Mouse (Mus musculus): ENCODE results near the gene Prr12.

Gene Prr12

DNA sequence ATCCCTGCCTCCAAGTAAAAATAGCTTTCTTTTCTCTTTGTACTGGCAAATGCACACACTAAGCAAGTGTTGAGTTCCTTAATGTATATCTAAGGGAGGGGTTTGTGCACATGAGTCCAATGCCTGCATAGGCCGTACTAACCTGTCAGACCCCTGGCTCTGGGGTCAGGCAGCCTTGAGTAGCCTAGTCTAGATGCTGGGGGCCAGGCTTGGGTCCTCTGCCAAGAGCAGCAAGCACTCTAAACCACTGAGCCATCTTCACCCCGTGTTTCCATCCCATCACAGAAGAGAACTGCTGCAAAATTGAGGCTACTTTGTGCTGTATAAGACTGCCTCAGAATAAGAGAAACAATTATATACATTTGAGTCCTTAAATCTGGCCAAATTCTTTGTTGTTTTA is 25.1 kb upstream of the Prr12 start:
- DNase-seq (ENCODE audit: low spot score in 2 of 2): no peak

DNA sequence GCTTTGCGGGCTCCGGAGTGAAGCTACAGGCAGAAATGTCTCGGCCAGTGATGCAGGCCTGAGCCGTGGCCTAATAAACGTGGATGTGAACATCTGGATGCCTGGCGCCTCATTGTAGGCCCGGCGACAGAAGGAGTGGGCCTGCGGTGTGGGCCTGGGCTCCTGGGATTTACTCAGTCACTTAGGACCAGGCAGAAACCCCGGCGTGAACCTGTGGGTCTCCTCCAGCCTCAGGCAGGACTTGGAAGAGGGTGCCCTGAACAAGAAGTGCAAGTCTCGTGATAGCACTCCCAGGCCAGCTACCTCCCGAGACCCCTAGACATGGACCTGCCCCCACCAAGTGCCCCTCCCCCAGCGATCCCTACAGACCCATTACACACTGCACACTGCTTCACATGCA is 24.6 kb upstream of the Prr12 start:
- DNase-seq (ENCODE audit: low spot score in 2 of 2): no peak

DNA sequence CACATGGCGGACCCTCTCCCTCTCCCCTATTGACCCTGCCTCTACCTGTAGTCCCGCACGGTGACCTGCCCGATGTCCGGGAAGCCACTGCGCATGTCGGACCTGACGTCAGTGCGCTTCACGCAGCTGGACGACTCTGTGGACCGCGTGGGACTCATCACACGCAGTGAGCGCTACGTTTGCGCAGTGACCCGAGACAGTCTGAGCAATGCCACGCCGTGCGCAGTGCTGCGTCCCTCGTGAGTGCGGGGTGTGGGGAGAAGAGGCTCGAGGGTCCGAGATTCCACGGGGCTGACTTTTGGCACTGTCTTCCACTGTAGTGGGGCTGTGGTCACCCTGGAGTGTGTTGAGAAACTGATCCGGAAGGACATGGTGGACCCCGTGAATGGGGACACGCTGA is 23.8 kb upstream of the Prr12 start:
- DNase-seq (ENCODE audit: low spot score in 2 of 2): no peak

DNA sequence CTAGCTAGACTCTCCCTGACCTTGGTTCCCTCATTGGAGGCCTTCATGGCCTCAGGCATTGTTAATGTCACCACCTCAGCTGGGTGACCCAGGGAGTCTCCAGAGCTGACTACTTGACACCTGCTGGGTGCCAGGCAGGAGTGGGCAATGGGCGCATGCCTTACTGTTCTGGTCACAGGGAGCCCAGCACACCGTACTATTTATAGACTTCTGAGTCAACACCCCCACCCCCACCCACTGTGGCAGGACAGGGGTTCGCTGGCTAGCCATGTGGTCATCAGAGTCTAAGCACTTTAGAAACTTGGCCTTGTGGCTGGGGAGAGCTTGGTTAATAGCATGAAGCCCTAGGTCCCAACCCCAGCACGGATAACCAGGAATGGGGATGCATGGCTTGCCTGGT is 22.7 kb upstream of the Prr12 start:
- no peak for DNase-seq (ENCODE audit: low spot score in 2 of 2)

DNA sequence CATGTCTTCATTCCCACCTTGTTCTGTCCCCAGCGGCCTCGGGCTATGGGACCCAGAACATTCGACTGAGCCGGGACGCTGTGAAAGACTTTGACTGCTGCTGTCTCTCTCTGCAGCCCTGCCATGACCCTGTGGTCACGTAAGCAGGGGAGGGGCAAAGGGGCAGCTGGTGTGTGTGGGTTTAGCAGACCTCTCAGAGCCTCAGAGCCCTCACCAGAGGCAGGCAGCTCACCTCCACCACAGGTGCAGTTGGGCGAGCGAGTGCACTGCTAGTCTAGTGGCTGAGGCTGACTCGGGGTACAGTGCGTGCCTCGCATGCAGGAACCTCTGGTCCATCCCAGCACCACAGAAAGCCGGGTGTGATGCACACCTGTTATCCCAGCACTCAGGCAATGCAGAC is 21.3 kb upstream of the Prr12 start:
- DNase-seq (ENCODE audit: low spot score in 2 of 2): no peak

DNA sequence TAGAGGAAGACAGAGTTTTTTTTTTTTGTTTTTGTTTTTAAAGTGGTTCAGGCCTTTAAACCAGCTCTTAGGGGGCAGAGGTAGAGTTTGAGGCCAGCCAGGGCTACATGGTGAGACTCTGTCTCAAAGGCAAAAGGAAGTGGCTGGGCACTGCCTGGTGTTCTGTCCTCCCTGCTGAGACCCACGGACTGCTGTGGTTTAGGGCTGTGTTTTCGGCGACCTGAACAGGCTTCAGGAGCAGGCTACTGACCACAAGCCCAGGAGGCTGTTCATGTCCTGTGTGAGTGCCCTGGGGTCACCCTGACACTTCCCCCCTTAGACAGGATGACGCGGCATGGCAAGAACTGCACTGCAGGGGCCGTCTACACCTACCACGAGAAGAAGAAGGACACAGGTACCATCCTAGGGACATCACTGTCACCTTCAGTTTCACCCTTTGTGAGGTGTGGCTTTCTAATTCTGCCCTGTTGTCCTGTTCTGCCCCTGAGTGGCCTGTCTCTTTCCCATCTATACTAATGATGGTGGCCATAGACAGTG is 20.6 kb upstream of the Prr12 start:
- no peak for DNase-seq (ENCODE audit: low spot score in 2 of 2)

DNA sequence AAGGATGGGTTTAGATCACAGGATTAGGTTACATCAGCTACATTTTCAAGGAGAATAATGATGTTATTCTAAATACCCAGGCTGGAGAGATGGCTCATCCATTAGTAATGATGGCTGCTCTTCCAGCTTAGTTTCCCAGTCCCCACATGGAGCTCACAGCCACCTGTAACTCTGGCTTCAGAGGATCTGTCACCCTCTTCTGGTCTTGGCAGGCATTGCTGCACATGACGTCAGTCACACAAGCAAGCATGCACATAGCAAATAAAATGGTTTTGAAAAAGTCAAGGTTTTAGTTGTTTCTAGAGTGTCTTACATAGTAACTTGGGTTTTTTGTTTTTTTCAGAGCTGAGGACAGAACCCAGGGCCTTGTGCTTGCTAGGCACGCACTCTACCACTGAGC is 19.5 kb upstream of the Prr12 start:
- DNase-seq (ENCODE audit: low spot score in 2 of 2): no peak

DNA sequence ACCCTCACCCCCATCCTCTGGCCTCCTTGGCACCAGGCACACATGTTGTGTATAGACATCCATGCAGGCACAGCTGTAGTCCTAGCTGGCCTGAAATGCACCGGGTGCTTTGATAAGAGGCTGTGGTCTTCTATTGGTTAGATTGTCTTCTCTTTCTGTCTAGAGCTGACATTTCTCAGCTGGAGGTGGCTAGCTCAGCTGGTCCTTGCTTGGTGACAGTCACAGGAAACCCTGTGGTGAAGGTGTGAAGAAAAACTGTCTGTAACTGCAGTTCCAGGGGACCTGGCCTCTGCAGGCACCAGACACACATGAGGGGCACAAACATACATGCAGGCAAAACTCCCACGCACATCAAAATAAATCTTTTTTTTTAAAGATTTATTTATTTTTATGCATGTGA is 17.0 kb upstream of the Prr12 start:
- no peak for DNase-seq (ENCODE audit: low spot score in 2 of 2)

DNA sequence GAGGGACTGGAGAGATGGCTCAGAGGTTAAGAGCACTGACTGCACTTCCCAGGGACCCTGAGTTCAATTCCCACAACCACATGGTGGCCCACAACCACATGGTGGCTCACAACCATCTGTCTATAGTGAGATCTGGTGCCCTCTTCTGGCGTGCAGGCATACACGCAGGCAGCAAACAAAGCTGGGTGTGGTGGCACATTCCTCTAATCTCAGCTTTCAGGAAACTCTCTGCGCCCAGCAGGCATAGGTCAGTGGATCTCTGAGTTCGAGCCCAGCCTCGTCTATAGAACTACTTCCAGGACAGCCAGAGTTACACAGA is 15.3 kb upstream of the Prr12 start:
- peak; percentile 41 to 48 for DNase-seq (ENCODE audit: low spot score in 2 of 2)

DNA sequence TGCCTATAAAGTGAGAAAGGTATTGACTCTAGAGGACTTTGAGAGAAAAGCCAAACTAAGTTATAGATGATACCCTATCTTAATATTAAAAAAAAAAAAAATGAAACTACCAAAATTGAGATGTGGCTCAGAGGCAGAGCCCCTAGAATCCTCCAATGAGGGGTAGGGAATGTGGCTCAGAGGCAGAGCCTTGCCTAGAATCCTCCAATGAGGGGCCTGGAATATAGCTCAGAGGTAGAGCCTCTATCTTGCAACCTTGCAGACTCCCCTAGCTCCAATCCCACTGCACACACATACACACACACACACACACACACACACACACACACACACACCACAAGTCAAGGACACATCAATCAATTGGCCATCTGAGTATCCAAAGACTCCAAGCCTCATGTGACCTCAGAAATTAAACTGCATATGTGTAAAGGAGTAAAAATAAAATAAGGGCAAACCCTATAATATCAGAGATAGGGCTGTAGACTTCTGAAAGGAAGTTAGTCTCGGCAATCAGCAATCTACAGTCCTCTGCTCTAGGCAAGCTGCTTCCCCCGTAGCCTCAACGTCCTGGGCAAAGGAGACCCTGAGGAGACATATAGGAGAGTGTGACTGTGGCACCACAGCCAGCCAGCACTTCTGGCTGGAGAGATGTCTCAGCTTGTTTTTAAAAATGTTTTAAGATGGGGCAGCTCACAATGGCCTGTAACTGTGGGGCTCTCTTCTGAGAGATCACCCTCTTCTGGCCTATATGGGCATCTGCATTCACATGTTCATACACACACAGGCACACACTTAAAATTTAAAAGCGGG is 14.7 kb upstream of the Prr12 start:
- DNase-seq (ENCODE audit: low spot score in 2 of 2): no peak

DNA sequence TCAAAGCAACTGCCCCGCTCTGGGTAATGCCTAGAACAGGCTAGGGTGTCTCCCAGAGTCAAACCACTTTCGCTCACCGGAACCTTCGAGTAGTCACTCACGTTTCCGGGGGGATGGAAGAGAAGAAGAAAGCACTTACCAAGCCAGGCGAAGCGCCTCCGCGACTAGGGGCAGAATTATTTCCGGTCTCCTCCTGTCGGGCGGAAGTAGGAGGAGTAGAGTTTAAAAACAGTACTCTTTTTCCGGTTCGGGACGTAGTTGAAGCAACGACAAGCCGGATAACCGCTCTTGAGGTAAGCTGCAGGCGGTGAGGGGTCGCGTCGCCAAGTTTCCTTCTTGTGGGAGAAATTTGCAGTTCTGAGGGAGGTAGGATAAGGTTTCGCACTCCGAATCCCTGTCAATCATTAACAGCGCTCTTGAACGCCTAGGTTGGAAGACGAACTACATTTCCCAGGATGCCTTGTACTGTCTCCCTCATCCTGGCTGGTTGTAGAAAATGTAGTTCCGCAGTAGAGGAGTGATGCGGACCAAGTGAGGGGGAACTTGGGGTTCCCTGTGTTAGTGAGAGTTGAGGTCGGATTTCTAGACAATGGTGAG is 9.7 kb upstream of the Prr12 start, which contains the start of the genes Nosip and Prrg2:
Nosip (plus strand) TSS at position 191 of the 597 bp plus-strand sequence.
Prrg2 (minus strand) TSS at position 439 of the 597 bp plus-strand sequence.
- peak; percentile 95 to 97 for DNase-seq (ENCODE audit: low spot score in 2 of 2)

DNA sequence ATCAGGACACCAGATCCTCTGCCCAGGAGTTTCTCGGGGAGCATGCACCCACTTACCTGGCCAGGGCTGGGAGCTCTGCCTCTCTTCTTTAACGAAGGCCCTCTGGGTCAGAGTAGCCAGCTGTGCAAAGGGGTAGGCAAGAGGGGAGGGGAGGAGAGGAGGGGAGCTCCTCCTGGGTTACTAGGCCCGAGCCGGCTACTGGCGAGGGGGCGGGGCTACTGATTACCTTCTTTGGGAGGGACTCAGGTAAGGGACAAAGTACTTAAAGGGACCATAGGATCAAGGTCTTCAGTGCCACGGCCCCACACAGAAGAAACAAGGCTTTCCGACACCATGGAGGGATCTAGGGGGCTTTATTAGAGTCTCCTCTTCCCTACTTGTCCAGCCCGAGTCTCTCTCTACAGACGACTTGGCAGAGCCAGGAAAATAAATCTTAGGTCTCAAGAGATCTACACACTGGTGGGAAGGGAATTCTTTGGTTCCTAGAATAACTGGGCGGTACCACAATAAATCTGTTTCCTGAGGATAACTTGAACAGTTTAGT is 8.9 kb upstream of the Prr12 start:
- peak in 1 of 2 experiments; percentile 31 for DNase-seq (ENCODE audit: low spot score in 2 of 2)

DNA sequence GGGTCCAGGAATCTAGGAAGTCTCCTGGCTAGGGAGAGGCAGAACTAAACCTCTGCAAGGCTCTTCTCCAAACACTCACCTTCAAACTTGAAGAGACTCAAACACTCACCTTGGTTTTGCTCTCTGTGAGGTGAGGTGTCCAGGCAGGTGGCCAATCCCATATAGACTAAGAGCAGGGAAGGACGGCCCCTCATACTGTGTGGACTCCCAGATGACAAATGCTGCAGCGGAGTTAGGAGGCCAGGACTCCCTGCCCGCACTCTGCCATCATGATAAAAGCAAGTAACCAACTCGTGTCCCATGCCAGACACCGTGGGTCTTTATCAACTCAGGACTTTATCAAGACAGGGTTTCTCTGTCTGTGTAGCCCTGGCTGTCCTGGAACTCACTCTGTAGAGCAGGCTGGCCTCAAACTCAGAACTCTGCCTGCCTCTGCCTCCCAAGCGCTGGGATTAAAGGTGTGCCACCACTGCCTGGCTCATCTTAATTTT is 8.0 kb upstream of the Prr12 start:
- no peak for DNase-seq (ENCODE audit: low spot score in 2 of 2)

DNA sequence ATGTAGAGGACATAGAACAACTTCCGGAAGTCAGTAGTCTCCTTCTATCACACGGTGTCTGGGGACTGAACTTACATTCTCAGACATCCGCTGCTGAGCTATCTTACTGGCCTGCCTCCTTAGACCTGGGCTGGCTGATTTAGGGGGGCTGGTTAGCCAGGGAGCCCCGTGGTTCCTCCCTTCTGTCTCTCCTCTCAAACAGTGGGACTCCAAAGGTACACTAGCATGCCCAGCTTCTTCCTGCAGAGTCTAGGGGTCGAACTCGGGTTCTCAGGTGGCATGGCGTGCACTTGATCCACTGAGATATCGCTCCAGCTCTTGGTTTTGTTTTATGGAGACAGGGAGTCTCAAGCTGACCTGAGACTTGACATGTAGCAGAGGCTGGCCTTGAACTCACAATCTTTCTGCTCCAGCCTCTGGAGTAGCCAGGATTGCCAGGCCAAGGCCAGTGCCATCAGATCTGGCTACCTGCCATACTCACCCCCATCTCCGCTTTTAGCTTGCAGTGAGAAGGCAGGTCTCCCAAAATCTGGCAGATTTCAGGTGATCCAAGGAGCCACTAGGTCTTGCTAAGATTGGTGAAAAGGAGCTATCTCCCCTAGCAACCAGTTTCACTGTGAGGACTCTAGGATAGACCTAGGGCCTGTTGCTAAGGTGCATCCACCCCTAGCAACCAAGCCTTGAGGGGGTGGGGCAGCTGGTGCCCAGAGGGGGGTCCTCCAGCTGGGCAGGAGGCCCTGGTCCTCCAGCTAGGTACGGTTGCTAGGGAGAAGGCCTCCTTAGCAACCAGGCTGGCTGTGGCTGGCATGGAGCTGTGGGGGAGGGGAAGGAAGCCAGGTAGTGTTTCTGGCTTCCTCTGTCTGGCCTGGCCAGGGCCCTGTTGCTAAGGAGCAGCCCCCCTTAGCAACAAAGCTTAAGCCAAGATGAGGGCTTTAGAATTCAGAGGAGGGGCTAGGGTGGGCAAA is 6.2 kb upstream of the Prr12 start:
- DNase-seq (ENCODE audit: low spot score in 2 of 2): no peak

DNA sequence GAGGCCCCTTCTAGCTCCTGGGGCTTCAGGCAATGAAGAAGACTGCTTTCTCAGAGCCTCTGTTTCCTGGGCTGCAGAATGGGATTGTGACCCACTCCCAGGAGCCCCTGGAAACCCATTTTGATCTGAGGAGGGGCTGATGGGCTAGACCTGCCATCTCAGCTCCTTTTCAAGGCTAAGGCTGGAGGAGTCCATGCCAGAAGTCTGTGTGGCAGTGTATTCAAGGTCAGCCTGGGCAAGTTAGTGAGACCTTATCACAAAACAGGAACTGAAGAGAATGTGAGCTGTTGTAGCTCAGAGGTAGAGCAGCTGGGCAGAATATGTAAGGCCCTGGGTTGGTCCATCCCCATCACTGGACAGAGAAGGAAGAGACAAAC is 4.3 kb upstream of the Prr12 start:
- no peak for DNase-seq (ENCODE audit: low spot score in 2 of 2)

DNA sequence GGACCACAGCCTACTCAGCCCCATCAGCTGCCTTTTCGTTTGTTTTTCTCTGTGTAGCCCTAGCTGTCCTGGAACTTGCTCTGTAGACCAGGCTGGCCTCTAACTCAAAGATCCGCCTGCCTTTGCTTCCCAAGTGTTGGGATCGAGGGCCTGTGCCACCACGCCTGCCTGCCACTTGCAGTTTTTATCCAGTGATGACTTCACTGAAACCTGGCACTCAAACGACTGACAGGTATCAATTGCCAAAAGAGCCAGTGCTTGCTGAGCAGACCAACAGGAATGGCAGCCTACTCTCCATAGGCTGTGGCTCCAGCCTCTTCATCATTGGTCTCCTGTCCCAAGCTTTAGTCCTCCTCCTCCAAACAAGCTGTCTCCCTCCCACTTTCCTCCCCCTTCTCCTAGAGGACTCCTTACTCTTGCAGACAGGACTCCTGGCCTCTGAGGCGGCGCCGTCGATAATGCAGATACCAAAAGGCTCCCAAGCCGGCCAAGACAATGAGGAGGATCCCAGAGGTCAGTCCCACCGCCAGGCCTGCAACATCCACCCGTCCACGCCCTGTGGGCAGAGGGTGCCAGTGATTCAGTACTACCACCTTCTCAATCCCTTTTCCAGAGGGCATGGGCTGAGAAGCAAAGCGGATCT is 3.8 kb upstream of the Prr12 start:
- DNase-seq (ENCODE audit: low spot score in 2 of 2): no peak

DNA sequence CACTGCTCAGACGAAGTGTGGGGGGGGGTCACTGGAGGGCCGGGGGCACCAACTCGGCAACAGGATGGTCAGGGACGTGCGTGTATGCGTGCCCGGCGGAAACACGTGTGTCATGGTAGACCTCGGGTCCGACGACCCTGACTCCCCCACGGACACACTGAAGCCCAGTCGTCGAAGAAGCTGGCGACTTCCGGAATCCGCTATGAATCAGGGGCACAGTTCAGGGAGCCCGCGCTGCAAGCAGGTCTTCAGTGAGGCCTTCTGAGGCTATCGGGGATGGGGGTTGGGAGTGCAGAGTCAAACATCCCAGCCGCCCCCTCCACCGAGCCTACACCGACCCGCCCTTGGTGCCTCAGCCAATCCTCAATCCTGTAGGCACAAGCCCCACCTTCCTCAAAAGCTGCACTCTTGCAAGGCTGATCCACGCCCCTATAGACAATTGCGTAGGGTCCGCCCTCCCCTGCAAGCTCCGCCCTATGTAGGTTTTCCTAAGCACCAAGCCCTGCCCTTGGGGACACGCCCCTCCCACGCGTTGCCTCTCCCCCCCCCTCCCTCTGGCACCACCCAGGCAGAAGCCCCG is 1.3 kb upstream of the Prr12 start:
- DNase-seq (ENCODE audit: low spot score in 2 of 2): peak; percentile 98

DNA sequence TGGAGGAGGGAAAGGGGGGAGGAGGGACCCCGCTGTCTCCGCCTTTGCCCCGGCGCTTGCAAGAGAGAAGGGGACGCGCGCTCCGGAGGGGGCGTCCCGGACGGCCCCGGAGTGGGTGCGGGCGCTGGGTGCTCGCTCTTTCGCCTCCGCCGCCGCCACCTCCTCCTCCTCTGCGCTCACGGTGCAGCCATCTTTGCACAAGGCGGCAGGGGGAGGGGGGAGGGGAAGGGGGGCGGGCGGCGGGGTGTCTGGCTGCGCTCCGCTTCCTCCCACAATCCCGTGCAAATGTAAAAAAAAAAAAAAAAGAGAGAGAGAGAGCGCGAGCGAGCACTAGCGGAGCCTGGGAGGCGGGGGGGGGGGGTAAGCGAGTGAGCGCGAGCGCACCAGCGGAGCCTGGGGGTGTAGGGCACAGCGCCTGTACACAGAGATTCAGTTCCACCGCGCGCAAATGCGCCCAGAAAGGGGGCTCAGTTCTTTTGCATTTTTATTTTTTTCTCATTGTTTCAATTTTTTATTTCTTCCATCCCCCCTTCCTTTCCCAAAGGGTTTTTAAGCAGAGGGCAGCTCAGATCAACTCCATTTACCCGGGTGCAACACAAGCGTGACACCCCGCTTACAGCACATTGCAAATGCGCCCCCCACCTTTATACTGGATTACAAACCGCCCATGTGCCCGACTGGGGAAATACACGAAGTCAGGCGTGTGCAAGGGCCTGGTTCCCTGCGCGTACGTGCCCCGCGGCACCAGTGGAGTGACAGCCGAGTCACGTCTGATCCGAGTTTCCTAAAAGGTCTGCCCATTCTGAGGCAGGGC is 643 bp upstream of the Prr12 start:
- DNase-seq (ENCODE audit: low spot score in 2 of 2): peak; percentile 83 to 86

DNA sequence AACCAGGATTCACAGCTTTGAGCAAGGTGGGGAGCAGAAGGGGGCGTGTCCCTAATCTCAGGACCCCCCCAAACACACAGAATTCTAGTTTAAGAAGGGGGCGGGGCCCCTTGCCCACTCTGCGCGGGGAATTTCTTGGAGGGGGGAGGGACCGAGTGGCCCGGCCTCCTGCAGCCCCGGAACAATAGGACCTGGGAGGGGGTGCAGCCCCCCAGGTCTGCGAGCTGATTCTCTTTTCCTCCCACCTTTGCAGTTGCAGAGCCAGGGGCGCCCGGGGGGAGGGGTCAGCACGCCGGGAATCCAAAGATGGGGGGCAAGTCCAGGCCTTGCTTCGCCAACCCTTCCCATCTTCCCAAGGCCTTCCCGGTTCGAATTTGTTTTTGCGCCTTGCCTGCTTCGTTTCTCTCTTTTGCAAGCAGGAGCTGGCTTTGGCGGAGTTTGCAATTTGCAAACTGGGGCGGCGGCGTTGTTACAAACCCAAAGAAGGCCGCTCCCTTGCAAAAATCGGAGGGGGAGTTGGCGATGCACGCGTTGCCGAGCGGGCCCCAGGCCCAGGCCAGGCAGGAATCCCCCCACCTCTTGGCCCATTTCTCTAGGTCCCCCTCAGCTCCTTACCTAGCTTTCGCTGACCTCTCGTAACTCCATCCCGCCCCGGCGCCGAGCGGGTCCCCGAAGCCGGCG is 360 bp downstream of the Prr12 start:
- peak; percentile 37 to 46 for DNase-seq (ENCODE audit: low spot score in 2 of 2)

Measured in spleen, postnatal 36 days (tissue).